Mouse (Mus musculus) brain, embryonic 14.5 days (tissue): ENCODE results near the gene Adh6a. TPM values are rescaled to one million over a fixed set of nuclear protein-coding genes. Genes with fewer than 3 reads are reported as not detected.
A peak's percentile ranks its signal among the peaks of the same experiment; 100 is the strongest.

Source experiments
- DNase-seq: peaks from one replicate; pipeline ENCODE4 v3.0.0-alpha.2; 2011; ENCODE audit warnings: low read depth
- CTCF ChIP-seq: fragments of 200-500 bp; IDR thresholded peaks from 2 replicates; pipeline ENCODE4 v1.5.1; 2012; ENCODE audit warnings: inconsistent platforms, mild to moderate bottlenecking, moderate library complexity, borderline replicate concordance; ENCODE audit not compliant: insufficient read depth, insufficient read length; ENCODE audit errors: extremely low read depth
- POLR2A ChIP-seq: fragments of 200-500 bp; IDR thresholded peaks from 2 replicates; pipeline ENCODE4 v1.6.1; 2012; ENCODE audit warnings: mild to moderate bottlenecking, inconsistent platforms, borderline replicate concordance; ENCODE audit not compliant: poor library complexity, insufficient read depth, insufficient read length, severe bottlenecking; ENCODE audit errors: extremely low read depth
- polyA plus RNA-seq: library from polyadenylated mRNA; depleted of rRNA; stranded (reverse); fragments of >200 nt; gene quantifications from 2 replicates; pipeline ENCODE4 v1.2.3, GENCODE M21; 2012

The Adh6a gene
- polyA plus RNA-seq, 1 experiment: not detected

- no peak for TF ChIP-seq POLR2A
- no peak for TF ChIP-seq CTCF
Measured at GRCm38 (mm10) chr3:138302676-138303075, 10.4 kb upstream of the Adh6a start.

DNA sequence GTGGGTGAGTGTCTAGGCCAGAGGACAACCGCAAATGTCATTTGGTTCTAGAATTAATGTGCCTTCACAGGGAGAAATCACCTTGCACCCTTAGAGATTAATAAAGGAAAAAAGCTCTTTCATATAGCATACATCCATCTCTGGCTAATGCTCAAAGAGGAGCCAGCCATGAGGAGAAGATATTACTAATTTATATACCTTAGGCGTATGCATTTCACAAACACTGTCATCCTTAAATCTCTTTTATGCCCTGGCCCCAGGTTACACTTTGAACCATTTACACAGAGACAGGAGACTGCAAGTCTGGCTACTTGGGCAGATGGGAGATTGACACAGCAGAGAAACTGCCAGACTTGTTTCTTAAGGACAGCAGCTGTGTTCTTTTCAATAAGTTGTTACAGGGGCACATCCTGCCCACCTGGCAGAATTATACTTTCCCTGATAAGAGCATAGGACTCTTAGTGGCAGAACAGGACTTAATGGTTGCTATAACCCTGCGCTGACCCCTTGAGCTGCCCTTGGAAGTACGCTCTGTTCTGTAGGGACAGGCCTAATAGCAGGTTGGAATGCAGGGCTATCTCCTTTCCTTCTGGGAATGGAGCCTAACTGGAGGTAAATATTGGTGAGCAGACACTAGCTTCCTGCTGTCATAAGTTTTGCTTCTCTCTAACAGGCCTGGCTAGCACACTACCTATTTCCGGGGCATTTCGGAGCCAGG is 9.2 kb upstream of the Adh6a start:
- TF ChIP-seq POLR2A (no peak), CTCF (no peak)
- DNase-seq: peak; percentile 34

More at GRCm38 (mm10) chr3:138302676-138303075, 10.4 kb upstream of the Adh6a start:
- DNase-seq: no peak

DNA sequence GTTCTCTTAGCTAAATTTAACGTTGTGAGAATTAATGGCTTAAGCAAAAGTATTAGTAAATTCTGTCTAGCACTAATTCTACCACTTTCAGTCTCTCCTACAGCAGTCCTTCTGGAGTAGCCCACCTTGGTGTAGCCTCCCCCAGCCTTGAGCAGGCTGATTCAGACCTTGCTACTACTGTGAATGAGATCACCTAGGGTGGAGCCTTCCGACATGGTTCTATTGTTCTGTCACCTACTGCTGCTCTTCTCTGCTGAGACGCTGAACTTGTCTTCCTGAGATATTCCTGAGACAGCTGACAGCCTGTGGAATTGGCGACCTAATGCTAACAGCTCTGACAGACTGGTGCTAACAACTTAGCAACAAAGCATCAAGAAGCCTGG is 8.6 kb upstream of the Adh6a start:
- TF ChIP-seq CTCF (no peak), POLR2A (no peak)
- DNase-seq: peak; percentile 25

- TF ChIP-seq CTCF (no peak), POLR2A (no peak)
Measured at GRCm38 (mm10) chr3:138305486-138306289, 7.4 kb upstream of the Adh6a start.

DNA sequence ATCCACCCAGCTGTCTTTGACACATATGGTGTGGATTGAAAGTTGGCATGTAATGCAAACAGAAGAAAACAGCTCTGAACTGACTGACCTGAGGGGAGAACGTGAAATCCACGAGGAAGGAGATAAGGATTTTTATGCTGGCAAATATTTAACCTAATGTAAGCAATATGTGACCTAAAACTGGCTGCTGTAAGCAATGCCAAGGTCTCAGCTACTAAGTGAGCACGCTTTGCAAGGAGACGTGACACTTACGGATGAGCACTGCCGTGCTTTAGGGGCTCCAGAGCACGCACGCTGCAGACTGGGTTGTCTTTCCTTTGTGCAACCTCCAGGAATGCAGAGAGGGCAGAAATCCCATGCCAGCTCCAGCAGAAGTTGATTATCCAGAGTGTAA is 6.8 kb upstream of the Adh6a start:
- TF ChIP-seq CTCF: no peak
- no peak for TF ChIP-seq POLR2A
- DNase-seq: peak; percentile 54

More at GRCm38 (mm10) chr3:138305486-138306289, 7.4 kb upstream of the Adh6a start:
- DNase-seq: peak; percentile 37

GRCm38 (mm10) chr3:138309910-138310309 is 3.2 kb upstream of the Adh6a start:
- DNase-seq: no peak
- TF ChIP-seq CTCF (no peak), POLR2A (no peak)

DNA sequence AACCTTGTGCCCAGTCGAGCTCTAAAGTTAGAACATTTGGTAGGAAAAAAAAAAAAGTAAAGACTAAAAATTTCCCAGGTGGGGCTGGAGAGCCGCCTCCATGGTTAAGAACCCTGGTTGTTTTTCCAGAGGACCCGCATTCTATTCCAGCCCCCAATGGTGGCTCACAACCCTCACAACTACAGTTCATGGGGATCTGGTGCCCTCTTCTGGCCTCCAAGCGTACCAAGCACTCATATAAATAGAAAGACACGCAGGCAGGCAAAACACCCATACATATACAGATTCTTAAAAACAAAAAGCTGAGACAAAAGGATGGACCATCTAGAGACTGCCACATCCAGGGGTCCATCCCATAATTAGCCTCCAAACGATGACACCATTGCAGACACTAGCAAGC is 2.1 kb upstream of the Adh6a start:
- DNase-seq: no peak
- TF ChIP-seq POLR2A: no peak
- TF ChIP-seq CTCF: peak; percentile 15; the same call in 1 of the 2 replicates

GRCm38 (mm10) chr3:138316908-138317472 is 3.9 kb downstream of the Adh6a start:
- TF ChIP-seq POLR2A (no peak), CTCF (no peak)
- DNase-seq: no peak

- TF ChIP-seq POLR2A (no peak), CTCF (no peak)
- no peak for DNase-seq
Measured at GRCm38 (mm10) chr3:138325001-138325400, 11.9 kb downstream of the Adh6a start.

DNA sequence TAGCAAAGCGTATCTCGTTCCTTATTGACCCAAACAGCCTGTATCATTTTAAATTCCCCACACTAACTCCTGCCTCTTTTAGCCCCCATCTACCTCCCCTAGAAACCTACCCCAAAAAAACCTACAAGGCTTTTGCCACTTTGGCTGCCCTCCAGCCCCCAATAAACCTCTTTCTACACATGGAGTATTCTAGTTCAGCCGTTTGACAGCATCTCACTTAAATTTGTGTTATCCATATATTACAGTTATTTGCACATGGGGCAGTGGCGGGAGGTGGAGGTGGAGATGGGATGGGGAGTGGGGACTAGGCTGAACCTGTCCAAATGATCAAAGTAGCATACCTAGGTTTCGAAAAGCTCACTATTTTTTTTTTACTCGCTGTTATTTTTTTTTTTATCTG is 12.4 kb downstream of the Adh6a start:
- no peak for DNase-seq
- TF ChIP-seq POLR2A: no peak

- TF ChIP-seq POLR2A (no peak), CTCF (no peak)
- DNase-seq: no peak
Measured at GRCm38 (mm10) chr3:138333910-138334309, 20.8 kb downstream of the Adh6a start.

- no peak for DNase-seq
- TF ChIP-seq CTCF (no peak), POLR2A (no peak)
Measured at GRCm38 (mm10) chr3:138334320-138334719, 21.2 kb downstream of the Adh6a start.

- TF ChIP-seq POLR2A: no peak
- no peak for TF ChIP-seq CTCF
- no peak for DNase-seq
Measured at GRCm38 (mm10) chr3:138335566-138335965, 22.5 kb downstream of the Adh6a start.
